Mouse (Mus musculus): ENCODE data around the gene Spp1. TPM values are rescaled to one million over a fixed set of nuclear protein-coding genes. Genes with fewer than 3 reads are reported as not detected.

Spp1 gene
- polyA plus RNA-seq, 1 experiment, result 134 TPM

DNA sequence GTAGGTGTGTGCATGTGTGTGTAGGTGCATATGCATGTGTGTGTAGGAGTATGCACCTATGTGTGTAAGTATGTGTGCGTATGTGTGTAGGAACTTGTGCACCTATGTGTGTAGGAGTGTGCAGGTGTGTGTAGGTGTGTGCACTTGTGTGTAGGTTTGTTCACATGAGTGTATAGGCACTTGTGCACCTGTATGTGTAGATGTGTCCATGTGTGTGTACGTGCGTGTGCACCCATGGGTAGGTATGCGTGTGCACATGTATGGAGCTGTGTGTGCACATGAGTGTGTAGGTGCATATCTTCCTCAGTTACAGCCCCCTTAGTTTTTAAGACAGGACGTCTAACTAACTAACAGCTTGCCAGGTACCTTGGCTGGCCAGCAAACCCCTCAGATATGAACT, 33.7 kb downstream of the Spp1 start:
- TF ChIP-seq CTCF (IDR thresholded peaks at IDR 0.05; ENCODE audit: insufficient read depth, low read length), result no peak
- no peak for TF ChIP-seq POLR2A (IDR thresholded peaks at IDR 0.05; ENCODE audit: borderline replicate concordance, extremely low read depth, low read depth, low read length)
- DNase-seq, result no peak
- Histone ChIP-seq H3K4me1 (ENCODE audit: control insufficient read depth, insufficient read depth, low read length) (no peaks in the 10 kb centered on the region), H3K4me3 (replicated peaks; ENCODE audit: extremely low read depth, low read depth, low read length) (no peak overlapping the region)
- WGBS, result 91% methylated on average over 5 of the region's 5 CpGs

- 63% methylated on average over 5 of the region's 5 CpGs for WGBS
- no peaks in the 10 kb centered on the region for H3K4me1 ChIP-seq (ENCODE audit: control insufficient read depth, insufficient read depth, low read length)
- no peak for DNase-seq
Measured at GRCm38 (mm10) chr5:104470981-104471391, 36.1 kb downstream of the Spp1 start.

GRCm38 (mm10) chr5:104472371-104472770, 37.5 kb downstream of the Spp1 start:
- no peak for DNase-seq
- no peak for TF ChIP-seq POLR2A (IDR thresholded peaks at IDR 0.05; ENCODE audit: borderline replicate concordance, extremely low read depth, low read depth, low read length)
- no peak for TF ChIP-seq CTCF (IDR thresholded peaks at IDR 0.05; ENCODE audit: insufficient read depth, low read length)
- H3K4me3 ChIP-seq (replicated peaks; ENCODE audit: extremely low read depth, low read depth, low read length), result no peak overlapping the region
- 92% methylated on average over 8 of the region's 8 CpGs for WGBS
- no peaks in the 10 kb centered on the region for H3K4me1 ChIP-seq (ENCODE audit: control insufficient read depth, insufficient read depth, low read length)

More at GRCm38 (mm10) chr5:104470981-104471391, 36.1 kb downstream of the Spp1 start:
- no peak overlapping the region for H3K4me3 ChIP-seq (replicated peaks; ENCODE audit: extremely low read depth, low read depth, low read length)
- no peak for TF ChIP-seq CTCF (IDR thresholded peaks at IDR 0.05; ENCODE audit: insufficient read depth, low read length)
- no peak for TF ChIP-seq POLR2A (IDR thresholded peaks at IDR 0.05; ENCODE audit: borderline replicate concordance, extremely low read depth, low read depth, low read length)

DNA sequence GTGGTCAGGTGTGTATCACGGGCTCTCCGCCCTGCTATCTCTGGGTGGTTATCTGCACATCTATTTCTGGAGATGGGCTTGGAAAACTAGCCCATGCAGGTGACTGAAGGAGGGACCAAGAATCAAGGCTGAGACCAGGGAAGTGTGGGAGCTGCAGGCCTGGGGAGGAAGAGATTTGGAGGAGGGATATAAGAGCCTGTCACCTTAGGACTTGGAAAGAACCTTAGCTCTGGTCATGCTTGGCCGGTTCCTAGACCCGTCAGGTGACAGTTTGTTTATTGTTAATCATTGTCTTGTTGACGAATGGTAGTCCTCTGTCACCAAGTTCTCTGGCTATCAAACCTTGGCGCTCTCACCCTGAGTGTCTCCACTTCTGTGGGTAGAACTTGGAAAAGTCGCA, 45.4 kb downstream of the Spp1 start:
- no peak for DNase-seq
- 74% methylated on average over 7 of the region's 7 CpGs for WGBS
- H3K4me3 ChIP-seq (replicated peaks; ENCODE audit: extremely low read depth, low read depth, low read length), result no peak overlapping the region
- TF ChIP-seq POLR2A (IDR thresholded peaks at IDR 0.05; ENCODE audit: borderline replicate concordance, extremely low read depth, low read depth, low read length), result no peak
- TF ChIP-seq CTCF (IDR thresholded peaks at IDR 0.05; ENCODE audit: insufficient read depth, low read length), result no peak
- no peaks in the 10 kb centered on the region for H3K4me1 ChIP-seq (ENCODE audit: control insufficient read depth, insufficient read depth, low read length)

- no peak for DNase-seq
- 61% methylated on average over 8 of the region's 8 CpGs for WGBS
Measured at GRCm38 (mm10) chr5:104482856-104483255, 47.9 kb downstream of the Spp1 start.

More at GRCm38 (mm10) chr5:104482856-104483255, 47.9 kb downstream of the Spp1 start:
- Histone ChIP-seq H3K4me1 (ENCODE audit: control insufficient read depth, insufficient read depth, low read length) (no peaks in the 10 kb centered on the region), H3K4me3 (replicated peaks; ENCODE audit: extremely low read depth, low read depth, low read length) (no peak overlapping the region)
- TF ChIP-seq POLR2A (IDR thresholded peaks at IDR 0.05; ENCODE audit: borderline replicate concordance, extremely low read depth, low read depth, low read length), result no peak
- no peak for TF ChIP-seq CTCF (IDR thresholded peaks at IDR 0.05; ENCODE audit: insufficient read depth, low read length)

Other genes with a start within 250 kb of the Spp1 start
- gene Dmp1, start 232.5 kb upstream of the Spp1 start, polyA plus RNA-seq (2012; rRNA removed), result not detected in 2 replicates
- gene Ibsp, start 135.9 kb upstream of the Spp1 start, polyA plus RNA-seq (2012; rRNA removed), result not detected in 2 replicates
- not detected in 2 replicates for gene Mepe, start 109.8 kb upstream of the Spp1 start, polyA plus RNA-seq (2012; rRNA removed)
- gene Pkd2, start 24.3 kb downstream of the Spp1 start, polyA plus RNA-seq (2012; rRNA removed), result 38.8 and 48.5 TPM in 2 replicates
- 1.1 and 1.6 TPM in 2 replicates for gene BC005561, start 73.2 kb downstream of the Spp1 start, polyA plus RNA-seq (2012; rRNA removed)